Mouse (Mus musculus): ENCODE results near the gene Ppp1r16b.

Ppp1r16b gene

GRCm38 (mm10) chr2:158689060-158689459, 23.9 kb downstream of the Ppp1r16b start:
- in situ Hi-C loops (cut with MboI, MseI) = no loop called here

GRCm38 (mm10) chr2:158689640-158690039, 24.4 kb downstream of the Ppp1r16b start:
- in situ Hi-C loops (cut with MboI, MseI) = no loop called here

- in situ Hi-C loops (cut with MboI, MseI) = no loop called here
Measured at GRCm38 (mm10) chr2:158690116-158690515, 24.9 kb downstream of the Ppp1r16b start.

GRCm38 (mm10) chr2:158692191-158692590, 27.0 kb downstream of the Ppp1r16b start:
- in situ Hi-C loops (cut with MboI, MseI) = no loop called here

GRCm38 (mm10) chr2:158695811-158696210, 30.6 kb downstream of the Ppp1r16b start:
- in situ Hi-C loops (cut with MboI, MseI) = no loop called here

- in situ Hi-C loops (cut with MboI, MseI) = no loop called here
Measured at GRCm38 (mm10) chr2:158696451-158696850, 31.3 kb downstream of the Ppp1r16b start.

- in situ Hi-C loops (cut with MboI, MseI) = no loop called here
Measured at GRCm38 (mm10) chr2:158699908-158700307, 34.7 kb downstream of the Ppp1r16b start.

- in situ Hi-C loops (cut with MboI, MseI) = no loop called here
Measured at GRCm38 (mm10) chr2:158700535-158701256, 35.5 kb downstream of the Ppp1r16b start.

GRCm38 (mm10) chr2:158701505-158701904, 36.3 kb downstream of the Ppp1r16b start:
- in situ Hi-C loops (cut with MboI, MseI) = no loop called here

- in situ Hi-C loops (cut with MboI, MseI) = no loop called here
Measured at GRCm38 (mm10) chr2:158702176-158702575, 37.0 kb downstream of the Ppp1r16b start.

GRCm38 (mm10) chr2:158704720-158705119, 39.5 kb downstream of the Ppp1r16b start:
- in situ Hi-C loops (cut with MboI, MseI) = no loop called here

GRCm38 (mm10) chr2:158705529-158705928, 40.3 kb downstream of the Ppp1r16b start:
- in situ Hi-C loops (cut with MboI, MseI) = no loop called here

- in situ Hi-C loops (cut with MboI, MseI) = no loop called here
Measured at GRCm38 (mm10) chr2:158706704-158707408, 41.7 kb downstream of the Ppp1r16b start.

GRCm38 (mm10) chr2:158708121-158708520, 42.9 kb downstream of the Ppp1r16b start:
- in situ Hi-C loops (cut with MboI, MseI) = no loop called here

GRCm38 (mm10) chr2:158711929-158712751, 46.9 kb downstream of the Ppp1r16b start:
- in situ Hi-C loops (cut with MboI, MseI) = loop anchor here (5.0 kb wide), 1 partner anchor 35 kb away; no protein-coding TSS in a partner anchor

- in situ Hi-C loops (cut with MboI, MseI) = loop anchor here (5.0 kb wide), 1 partner anchor 32 kb away; no protein-coding TSS in a partner anchor
Measured at GRCm38 (mm10) chr2:158714826-158715225, 49.6 kb downstream of the Ppp1r16b start.

GRCm38 (mm10) chr2:158716066-158716465, 50.9 kb downstream of the Ppp1r16b start:
- in situ Hi-C loops (cut with MboI, MseI) = no loop called here

- in situ Hi-C loops (cut with MboI, MseI) = no loop called here
Measured at GRCm38 (mm10) chr2:158717551-158718418, 52.6 kb downstream of the Ppp1r16b start.

- in situ Hi-C loops (cut with MboI, MseI) = no loop called here
Measured at GRCm38 (mm10) chr2:158718816-158719549, 53.8 kb downstream of the Ppp1r16b start.

- in situ Hi-C loops (cut with MboI, MseI) = no loop called here
Measured at GRCm38 (mm10) chr2:158720715-158721370, 55.6 kb downstream of the Ppp1r16b start.
